Mouse (Mus musculus) left cerebral cortex, postnatal 4 days (tissue): ENCODE measurements at regions not wholly inside any gene's neighbourhood (a gene's known extent, or its start where the extent isn't known, plus 50 kb on each side); places are given as distances from the start of the nearest gene placed in this dataset.

ENCODE experiments used
- DNase-seq: peaks from one replicate; pipeline ENCODE4 v3.0.0-alpha.2; 2022
- intact Hi-C: fragments of 180-260 bp; cut with DNase I; formaldehyde crosslinking; loops from one replicate; pipeline ENCODE4 v1.15.1; 2025

GRCm38 (mm10) chr14:119966666-119967065 lies 75.6 kb downstream of the Oxgr1 start:
- intact Hi-C loops = no loop called here

DNA sequence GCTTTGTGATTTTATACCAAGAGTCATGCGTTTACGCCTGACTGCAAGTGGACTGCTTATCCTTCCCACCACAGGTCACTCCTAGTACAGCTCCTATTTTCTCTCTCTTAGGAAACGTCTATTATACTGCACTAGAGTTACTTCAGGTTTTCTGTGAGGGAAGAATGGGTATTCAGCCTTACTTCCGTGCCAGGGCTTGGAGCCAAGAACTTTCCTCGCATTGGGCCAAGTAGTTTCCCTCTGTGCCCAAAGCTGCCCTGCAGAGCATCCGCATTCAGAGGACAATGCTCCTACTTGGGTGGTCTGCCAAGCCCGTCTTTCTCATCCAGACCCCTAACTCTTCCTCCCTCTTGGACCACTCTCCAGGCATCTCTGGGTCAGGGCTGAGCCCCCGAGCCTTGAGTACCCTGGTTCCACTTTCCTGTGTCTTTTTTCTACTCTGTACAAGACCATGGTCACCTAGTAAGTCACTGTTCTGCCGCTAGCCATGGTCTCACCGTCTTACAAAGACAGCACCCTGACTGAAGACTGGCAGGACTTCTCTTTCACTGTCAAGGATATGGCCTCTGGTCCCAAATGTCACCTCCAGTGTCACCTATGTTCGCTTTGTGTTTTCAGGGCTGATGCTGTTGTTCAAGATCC lies 76.3 kb downstream of the Oxgr1 start:
- intact Hi-C loops = no loop called here
- DNase-seq = peak; percentile 85

More at GRCm38 (mm10) chr14:119966666-119967065, 75.6 kb downstream of the Oxgr1 start:
- no peak for DNase-seq

GRCm38 (mm10) chr14:119963741-119964140 lies 78.5 kb downstream of the Oxgr1 start:
- intact Hi-C loops = no loop called here
- no peak for DNase-seq

GRCm38 (mm10) chr14:119953861-119954260 lies 88.4 kb downstream of the Oxgr1 start:
- intact Hi-C loops = no loop called here
- DNase-seq = peak; percentile 88

GRCm38 (mm10) chr14:119952877-119953624 lies 89.2 kb downstream of the Oxgr1 start:
- intact Hi-C loops = no loop called here
- DNase-seq = no peak
